12 mouse cellular contexts compared by ENCODE assay signal in genomic region chr8:88357946-88358345, GRCm38 (mm10). TPM values are rescaled to one million over a fixed set of nuclear protein-coding genes. Genes with fewer than 3 reads are reported as not detected.
DNase-seq lines count a peak whose midpoint lies in the region; ATAC-seq and TF ChIP-seq lines count a peak whose summit lies in the region.
"Had no signal": no experiment of that assay in that cellular context is flagged by ENCODE, and none has a peak within 500 bp of the region (broad histone marks: within the 10 kb centered on the region; RNA-seq: fewer than 3 reads in every experiment).

No protein-coding gene starts in this region.

- H3K4me1 ChIP-seq in intestine, postnatal 0 days (replicated peaks; ENCODE audit: control insufficient read depth, insufficient read depth, low read length), result 0 out of 2 replicates have a peak, but pooled peaks cover 2% of the 10 kb centered on the region
- peaks cover 14% of the 10 kb centered on the region for H3K4me1 ChIP-seq in intestine, embryonic 16.5 days (ENCODE audit: control insufficient read depth, insufficient read depth, low read length)
- peaks cover 8% of the 10 kb centered on the region; the same call in 1 of the 2 replicates for H3K4me1 ChIP-seq in lung, postnatal 0 days (ENCODE audit: insufficient read depth, low read depth, low read length)

- no peak overlapping the region for H3K4me3 ChIP-seq in intestine, postnatal 0 days (ENCODE audit: low read depth, low read length)
- no peak overlapping the region for H3K4me3 ChIP-seq in intestine, embryonic 16.5 days (ENCODE audit: low read length)
- H3K4me3 ChIP-seq in lung, postnatal 0 days (ENCODE audit: low read depth, low read length), result no peak overlapping the region
- H3K4me3 ChIP-seq: liver, embryonic 13.5 days had no signal

- H3K36me3 ChIP-seq in intestine, postnatal 0 days (ENCODE audit: control insufficient read depth, insufficient read depth), result peaks cover 61% of the 10 kb centered on the region
- H3K36me3 ChIP-seq in intestine, embryonic 16.5 days (ENCODE audit: control insufficient read depth, insufficient read depth, low read length), result peaks cover 20% of the 10 kb centered on the region
- H3K36me3 ChIP-seq in lung, postnatal 0 days (ENCODE audit: insufficient read depth, low read length), result peaks cover 29% of the 10 kb centered on the region

- H3K9me3 ChIP-seq in intestine, postnatal 0 days (ENCODE audit: control insufficient read depth), result no peaks in the 10 kb centered on the region
- no peaks in the 10 kb centered on the region for H3K9me3 ChIP-seq in intestine, embryonic 16.5 days (ENCODE audit: control insufficient read depth, low read length)
- H3K9me3 ChIP-seq in lung, postnatal 0 days (ENCODE audit: low read length), result no peaks in the 10 kb centered on the region
- H3K9me3 ChIP-seq: liver, embryonic 13.5 days had no signal

- TF ChIP-seq EP300 in lung, postnatal 0 days (IDR thresholded peaks at IDR 0.05), result no peak

- WGBS in intestine, postnatal 0 days, result 77% methylated on average over 5 of the region's 5 CpGs
- 77% methylated on average over 5 of the region's 5 CpGs for WGBS in intestine, embryonic 16.5 days
- WGBS in lung, postnatal 0 days, result 47% methylated on average over 5 of the region's 5 CpGs

- H3K4me2 ChIP-seq in intestine, postnatal 0 days (replicated peaks; ENCODE audit: low read depth), result no peak overlapping the region
- H3K4me2 ChIP-seq in intestine, embryonic 16.5 days (ENCODE audit: low read depth, low read length), result no peak overlapping the region
- H3K4me2 ChIP-seq in lung, postnatal 0 days (replicated peaks; ENCODE audit: low read depth, low read length), result 0 out of 2 replicates have a peak overlapping the region, but pooled peaks have one; percentile 12
- H3K4me2 ChIP-seq: liver, embryonic 13.5 days had no signal

- DNase-seq in CD4-positive, CD25-positive, alpha-beta regulatory T cell, adult 2 months (ENCODE audit: low read depth, low spot score), result peak; percentile 23
- DNase-seq in lung, postnatal 0 days (ENCODE audit: low spot score), result peak; percentile 75
- no peak for DNase-seq in lung, postnatal 25 days (ENCODE audit: low spot score)
- DNase-seq in induced T-regulatory cell, adult 2 months (ENCODE audit: low read depth), result peak; percentile 52
- DNase-seq in adrenal gland, adult 18-20 months (ENCODE audit: low spot score in 2 of 2), result no peak
- DNase-seq: kidney, adult 11 months; kidney, postnatal 4 days; liver, embryonic 13.5 days; thymus, adult 18-20 months had no signal

- peak; percentile 48 for TF ChIP-seq CTCF in intestine, postnatal 0 days (IDR thresholded peaks at IDR 0.05; ENCODE audit: low read depth)
- TF ChIP-seq CTCF in lung, postnatal 0 days (IDR thresholded peaks at IDR 0.05), result peak; percentile 43

- no peak overlapping the region for H3K27ac ChIP-seq in intestine, postnatal 0 days (ENCODE audit: low read depth, low read length)
- no peak overlapping the region for H3K27ac ChIP-seq in intestine, embryonic 16.5 days (ENCODE audit: low read length)
- peak overlapping the region; percentile 58; the same call in 1 of the 2 replicates for H3K27ac ChIP-seq in lung, postnatal 0 days (ENCODE audit: low read length)
- H3K27ac ChIP-seq: liver, embryonic 13.5 days had no signal

- ATAC-seq in CD4-positive, CD25-positive, alpha-beta regulatory T cell, adult 4 months, result no peak
- no peak for ATAC-seq in intestine, postnatal 0 days
- ATAC-seq in intestine, embryonic 16.5 days, result no peak
- no peak for ATAC-seq in lung, postnatal 0 days

- H3K27me3 ChIP-seq in intestine, postnatal 0 days (replicated peaks; ENCODE audit: control insufficient read depth, insufficient read depth, low read length), result no peaks in the 10 kb centered on the region
- no peaks in the 10 kb centered on the region for H3K27me3 ChIP-seq in intestine, embryonic 16.5 days (replicated peaks; ENCODE audit: control insufficient read depth, insufficient read depth, low read length)
- H3K27me3 ChIP-seq in lung, postnatal 0 days (replicated peaks; ENCODE audit: insufficient read depth, low read length), result no peaks in the 10 kb centered on the region
- H3K27me3 ChIP-seq: liver, embryonic 13.5 days had no signal

- no peak overlapping the region for H3K9ac ChIP-seq in intestine, postnatal 0 days (ENCODE audit: low read depth, low read length)
- no peak overlapping the region for H3K9ac ChIP-seq in intestine, embryonic 16.5 days (ENCODE audit: low read depth, low read length)
- H3K9ac ChIP-seq in lung, postnatal 0 days (replicated peaks; ENCODE audit: low read depth), result no peak overlapping the region
- H3K9ac ChIP-seq: liver, embryonic 13.5 days had no signal

RNA-seq across cellular contexts. Expression of gene Brd7, which starts 4.0 kb away (rescaled TPM):
- polyA plus RNA-seq in CD4-positive, CD25-positive, alpha-beta regulatory T cell, adult 4 months (2017; shearing (Covaris generic)), result 10 to 100 TPM; 52.6 to 52.9 TPM
- 48.6 and 51.3 TPM in 2 replicates for polyA plus RNA-seq in intestine, postnatal 0 days (2015; fragmentation: Nextera tagmentation; extraction: Ambion mirVana)
- polyA plus RNA-seq in intestine, embryonic 16.5 days (2015; fragmentation: Nextera tagmentation; extraction: Ambion mirVana), result 32.9 and 38.8 TPM in 2 replicates
- 116 and 129 TPM in 2 replicates for polyA plus RNA-seq in lung, postnatal 0 days (2015; fragmentation: Nextera tagmentation; extraction: Ambion mirVana)
- total RNA-seq in adrenal gland, adult 18-20 months (2021), result 10 to 100 TPM; 56.0 to 67.1 TPM

Comparison
In these comparisons a context has a peak if more than half of its experiments do, and no peak if none do; other contexts are left out.
1. DNase-seq: peak in CD4-positive, CD25-positive, alpha-beta regulatory T cell, adult 2 months (single experiment), lung, postnatal 0 days (single experiment) and induced T-regulatory cell, adult 2 months (single experiment); none in lung, postnatal 25 days (single experiment) and adrenal gland, adult 18-20 months (0 of 2).